Mouse (Mus musculus) heart, adult 2 months (tissue): ENCODE results near the gene 5830473C10Rik.

ENCODE experiments used
- CTCF ChIP-seq: fragments of 200-600 bp; IDR thresholded peaks from 2 replicates; pipeline ENCODE4 v1.8.1; 2022; ENCODE audit warnings: antibody characterized with exemption, mild to moderate bottlenecking, moderate library complexity
- EP300 ChIP-seq: fragments of 200-500 bp; IDR thresholded peaks from 2 replicates; pipeline ENCODE4 v1.6.1; 2011; ENCODE audit warnings: low read depth, low read length, control low read depth; ENCODE audit not compliant: insufficient read depth
- POLR2A ChIP-seq: fragments of 200-500 bp; IDR thresholded peaks from 2 replicates; pipeline ENCODE4 v1.6.1; 2011; ENCODE audit warnings: mild to moderate bottlenecking, low read depth, low read length, control low read depth; ENCODE audit not compliant: insufficient read depth

GRCm38 (mm10) chr5:90568338-90568737 is 7.4 kb downstream of the 5830473C10Rik start:
- TF ChIP-seq CTCF (no peak), POLR2A (no peak), EP300 (no peak)
